Mouse (Mus musculus): Measurements from ENCODE around the gene Kank2. TPM values are rescaled to one million over a fixed set of nuclear protein-coding genes. Genes with fewer than 3 reads are reported as not detected.
"Not testable (repeated sequence)": the region's sequence is repeated elsewhere in the genome, so short reads cannot be mapped to it uniquely, and the experiment has no call there.

Kank2 gene
- polyA plus RNA-seq, 1 experiment: 15.4 TPM

DNA sequence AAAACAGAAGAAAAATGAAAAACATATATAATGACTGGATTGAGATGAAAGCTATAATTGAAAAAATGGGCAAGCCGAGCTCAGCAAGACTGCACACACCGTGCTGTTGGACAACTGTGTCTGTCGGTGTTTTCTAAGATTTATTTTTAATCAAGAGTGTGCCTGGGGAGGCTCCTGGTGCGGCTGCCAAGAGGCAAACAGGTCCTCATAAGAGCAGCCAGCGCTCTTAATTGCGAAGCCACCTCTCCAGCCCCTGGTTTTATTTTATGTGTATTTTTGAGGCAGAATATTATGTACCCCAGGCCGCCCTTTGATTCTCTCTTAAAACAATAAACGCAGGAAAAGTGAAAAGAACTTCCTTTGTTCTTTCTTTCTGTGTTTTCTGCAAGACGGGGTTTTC lies 10.3 kb downstream of the Kank2 start:
- WGBS: 88% methylated on average over 9 of the region's 9 CpGs
- Histone ChIP-seq H3K4me3 (ENCODE audit: extremely low read depth, insufficient read depth, insufficient read length) (no peak overlapping the region), H3K4me1 (ENCODE audit: control insufficient read depth, insufficient read depth, insufficient read length) (no peaks in the 10 kb centered on the region), H3K36me3 (ENCODE audit: control insufficient read depth, insufficient read depth, low read length) (no peaks in the 10 kb centered on the region), H3K27ac (ENCODE audit: insufficient read depth, low read length) (no peak overlapping the region), H3K27me3 (ENCODE audit: control insufficient read depth, insufficient read depth, low read length) (no peaks in the 10 kb centered on the region)
- DNase-seq (ENCODE audit: low read depth in 1 of 2, low spot score in 2 of 2): no peak
- TF ChIP-seq POLR2A (IDR thresholded peaks at IDR 0.05; ENCODE audit: low read depth, low read length) (no peak), CTCF (IDR thresholded peaks at IDR 0.05; ENCODE audit: extremely low read depth, insufficient read depth, insufficient read length, insufficient replicate concordance) (no peak)

DNA sequence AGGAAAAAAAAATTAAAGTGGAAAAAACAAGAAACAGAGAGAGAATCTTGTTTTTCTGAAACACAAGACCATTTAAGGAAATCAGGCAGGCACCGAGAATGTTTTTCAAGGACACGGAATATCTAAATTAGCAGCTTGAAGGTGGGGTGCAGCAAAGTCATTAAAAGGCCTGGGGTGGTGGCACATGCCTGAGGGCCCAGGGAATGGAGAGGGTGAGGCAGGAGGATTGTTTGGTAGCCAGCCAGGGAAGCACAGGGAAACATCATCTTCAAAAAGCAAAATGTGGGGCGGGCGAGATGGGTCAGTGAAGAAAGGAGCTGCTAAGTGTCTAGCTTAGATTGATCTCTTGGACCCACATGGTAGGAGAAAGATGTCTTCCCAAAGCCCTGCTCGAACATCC lies 10.9 kb downstream of the Kank2 start:
- 89% methylated on average over 5 of the region's 5 CpGs for WGBS
- Histone ChIP-seq H3K27me3 (ENCODE audit: control insufficient read depth, insufficient read depth, low read length) (no peaks in the 10 kb centered on the region), H3K27ac (ENCODE audit: insufficient read depth, low read length) (no peak overlapping the region)

DNA sequence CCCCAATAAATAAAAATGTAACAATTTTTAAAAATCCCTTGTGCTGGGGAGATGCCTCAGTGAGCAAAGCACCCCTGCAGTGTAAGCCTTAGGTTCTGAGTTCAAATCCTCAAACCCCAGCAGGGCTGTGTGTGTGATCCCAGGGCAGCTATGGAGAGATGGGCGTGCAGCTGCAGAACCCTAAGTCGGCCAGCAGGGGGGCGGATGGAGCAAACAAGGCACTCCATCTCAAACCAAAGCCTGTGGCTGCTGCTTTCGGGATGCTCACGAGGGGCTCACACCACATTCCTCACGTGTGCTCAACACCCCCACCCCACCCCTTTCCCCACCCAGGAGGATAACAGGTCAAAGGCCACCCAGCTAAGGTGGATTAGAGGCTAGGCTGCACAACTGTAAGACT lies 11.6 kb downstream of the Kank2 start:
- 15% methylated on average over 6 of the region's 6 CpGs for WGBS
- Histone ChIP-seq H3K4me3 (ENCODE audit: extremely low read depth, insufficient read depth, insufficient read length) (no peak overlapping the region), H3K36me3 (ENCODE audit: control insufficient read depth, insufficient read depth, low read length) (no peaks in the 10 kb centered on the region), H3K27me3 (ENCODE audit: control insufficient read depth, insufficient read depth, low read length) (no peaks in the 10 kb centered on the region), H3K27ac (ENCODE audit: insufficient read depth, low read length) (no peak overlapping the region), H3K4me1 (ENCODE audit: control insufficient read depth, insufficient read depth, insufficient read length) (no peaks in the 10 kb centered on the region)
- TF ChIP-seq POLR2A (IDR thresholded peaks at IDR 0.05; ENCODE audit: low read depth, low read length) (no peak), CTCF (IDR thresholded peaks at IDR 0.05; ENCODE audit: extremely low read depth, insufficient read depth, insufficient read length, insufficient replicate concordance) (peak; percentile 80)
- DNase-seq (ENCODE audit: low read depth in 1 of 2, low spot score in 2 of 2): peak in 1 of 2 experiments; percentile 53

More for the DNA sequence above, 10.9 kb downstream of the Kank2 start:
- Histone ChIP-seq H3K4me3 (ENCODE audit: extremely low read depth, insufficient read depth, insufficient read length) (no peak overlapping the region), H3K36me3 (ENCODE audit: control insufficient read depth, insufficient read depth, low read length) (no peaks in the 10 kb centered on the region), H3K4me1 (ENCODE audit: control insufficient read depth, insufficient read depth, insufficient read length) (no peaks in the 10 kb centered on the region)
- DNase-seq (ENCODE audit: low read depth in 1 of 2, low spot score in 2 of 2): no peak
- no peak for TF ChIP-seq POLR2A (IDR thresholded peaks at IDR 0.05; ENCODE audit: low read depth, low read length)
- no peak for TF ChIP-seq CTCF (IDR thresholded peaks at IDR 0.05; ENCODE audit: extremely low read depth, insufficient read depth, insufficient read length, insufficient replicate concordance)

DNA sequence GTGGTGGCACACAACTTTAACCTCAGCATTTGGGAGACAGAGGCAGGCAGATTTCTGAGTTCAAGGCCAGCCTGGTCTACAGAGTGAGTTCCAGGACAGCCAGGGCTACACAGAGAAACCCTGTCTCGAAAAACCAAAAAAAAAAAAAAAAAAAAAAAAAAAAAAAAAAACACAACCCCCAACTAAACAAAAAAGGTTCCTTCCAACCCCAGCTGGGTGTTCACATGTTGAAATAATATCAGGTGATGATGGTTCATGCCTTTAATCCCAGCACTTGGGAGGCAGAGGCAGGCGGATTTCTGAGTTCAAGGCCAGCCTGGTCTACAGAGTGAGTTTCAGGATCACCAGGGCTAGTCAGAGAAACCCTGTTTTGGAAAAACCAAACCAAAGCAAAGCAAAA lies 12.2 kb downstream of the Kank2 start:
- not testable (repeated sequence) for H3K27me3 ChIP-seq (ENCODE audit: control insufficient read depth, insufficient read depth, low read length); H3K4me3 ChIP-seq (ENCODE audit: extremely low read depth, insufficient read depth, insufficient read length); H3K4me1 ChIP-seq (ENCODE audit: control insufficient read depth, insufficient read depth, insufficient read length); H3K27ac ChIP-seq (ENCODE audit: insufficient read depth, low read length); DNase-seq (ENCODE audit: low read depth in 1 of 2, low spot score in 2 of 2); H3K36me3 ChIP-seq (ENCODE audit: control insufficient read depth, insufficient read depth, low read length)
- WGBS: 63% methylated on average over 2 of the region's 2 CpGs

DNA sequence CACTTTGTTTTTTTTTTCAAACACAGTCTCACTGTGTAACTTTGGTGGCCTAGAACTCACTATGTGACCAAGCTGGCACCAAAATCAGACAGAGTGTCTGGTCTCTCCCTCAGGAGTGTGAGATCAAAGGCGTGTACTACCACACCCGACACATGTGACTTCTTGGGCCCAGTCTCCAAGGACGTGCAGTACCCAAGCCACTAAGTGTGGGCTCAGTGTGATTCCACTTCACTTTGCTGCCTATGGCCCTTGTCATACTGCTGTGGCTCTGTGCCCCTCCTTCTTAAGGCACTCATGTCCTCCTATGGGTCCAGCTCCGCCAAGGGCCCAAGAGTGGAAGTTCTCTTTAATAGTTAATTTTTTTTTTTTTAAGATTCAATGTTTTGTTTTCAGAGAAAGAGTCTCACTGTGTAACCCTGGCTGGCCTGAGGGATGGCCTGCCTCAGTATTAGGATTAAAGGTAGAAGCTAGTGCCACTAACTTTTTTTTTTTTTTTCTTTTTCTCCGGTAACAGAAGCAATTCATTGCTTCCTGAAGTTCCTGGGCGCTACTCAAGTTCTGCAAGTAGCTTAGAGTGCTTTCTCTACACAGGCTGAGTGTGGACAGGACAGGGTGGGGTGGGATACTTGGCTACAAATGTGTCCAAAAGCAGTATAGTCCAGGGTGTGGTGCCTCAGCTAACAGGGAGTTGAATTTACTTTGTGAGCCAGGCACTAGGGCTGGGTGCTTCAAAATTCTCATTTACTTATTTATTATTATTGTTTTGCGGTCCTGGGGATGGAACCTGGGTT lies 13.8 kb downstream of the Kank2 start:
- DNase-seq (ENCODE audit: low read depth in 1 of 2, low spot score in 2 of 2): no peak
- TF ChIP-seq POLR2A (IDR thresholded peaks at IDR 0.05; ENCODE audit: low read depth, low read length) (no peak), CTCF (IDR thresholded peaks at IDR 0.05; ENCODE audit: extremely low read depth, insufficient read depth, insufficient read length, insufficient replicate concordance) (no peak)
- Histone ChIP-seq H3K27ac (ENCODE audit: insufficient read depth, low read length) (no peak overlapping the region), H3K4me1 (ENCODE audit: control insufficient read depth, insufficient read depth, insufficient read length) (no peaks in the 10 kb centered on the region), H3K4me3 (ENCODE audit: extremely low read depth, insufficient read depth, insufficient read length) (no peak overlapping the region), H3K36me3 (ENCODE audit: control insufficient read depth, insufficient read depth, low read length) (no peaks in the 10 kb centered on the region; the same call in 1 of the 2 replicates), H3K27me3 (ENCODE audit: control insufficient read depth, insufficient read depth, low read length) (no peaks in the 10 kb centered on the region)
- 80% methylated on average over 7 of the region's 7 CpGs for WGBS

DNA sequence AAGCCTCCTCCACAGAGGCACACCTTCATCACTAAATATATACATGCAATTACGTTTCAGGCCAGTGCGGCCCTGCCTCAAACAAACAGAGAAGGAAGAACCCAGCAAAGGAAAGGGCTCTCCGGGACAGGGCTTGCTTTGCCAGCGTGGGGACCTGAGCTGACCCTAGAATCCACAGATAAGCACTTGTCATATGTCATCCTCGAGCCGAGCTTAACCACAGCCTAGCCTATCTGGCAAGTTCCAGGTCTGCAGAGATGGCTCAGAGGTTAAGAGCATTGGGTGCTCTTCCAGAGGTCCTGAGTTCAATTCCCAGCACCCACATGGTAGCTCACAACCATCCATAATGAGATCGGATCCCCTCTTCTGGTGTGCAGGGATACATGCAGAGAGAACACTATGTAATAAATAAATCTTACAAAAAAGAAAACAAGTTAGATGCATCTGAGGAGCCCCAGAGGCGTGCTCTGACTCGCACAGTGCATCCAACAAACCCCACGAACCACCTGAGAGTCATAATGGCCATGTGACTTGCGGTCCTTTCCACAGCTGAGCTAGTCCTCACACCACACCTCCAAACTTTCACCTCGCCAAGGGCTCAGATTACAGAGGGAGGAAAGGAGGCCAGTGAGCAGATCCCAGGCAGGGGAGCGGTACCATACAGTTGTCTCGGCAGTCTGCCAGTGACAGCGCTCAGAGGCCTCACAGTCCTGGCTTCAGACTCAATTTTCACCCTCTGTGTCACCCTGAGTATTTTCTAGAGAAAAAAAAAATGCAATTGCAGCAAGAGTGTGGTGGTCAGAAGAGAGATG lies 16.7 kb downstream of the Kank2 start:
- Histone ChIP-seq H3K4me1 (ENCODE audit: control insufficient read depth, insufficient read depth, insufficient read length) (no peaks in the 10 kb centered on the region), H3K36me3 (ENCODE audit: control insufficient read depth, insufficient read depth, low read length) (no peaks in the 10 kb centered on the region; the same call in none of the 2 replicates), H3K27me3 (ENCODE audit: control insufficient read depth, insufficient read depth, low read length) (no peaks in the 10 kb centered on the region), H3K27ac (ENCODE audit: insufficient read depth, low read length) (no peak overlapping the region), H3K4me3 (ENCODE audit: extremely low read depth, insufficient read depth, insufficient read length) (no peak overlapping the region)
- DNase-seq (ENCODE audit: low read depth in 1 of 2, low spot score in 2 of 2): no peak
- TF ChIP-seq POLR2A (IDR thresholded peaks at IDR 0.05; ENCODE audit: low read depth, low read length) (no peak), CTCF (IDR thresholded peaks at IDR 0.05; ENCODE audit: extremely low read depth, insufficient read depth, insufficient read length, insufficient replicate concordance) (no peak)
- WGBS: 85% methylated on average over 15 of the region's 15 CpGs

DNA sequence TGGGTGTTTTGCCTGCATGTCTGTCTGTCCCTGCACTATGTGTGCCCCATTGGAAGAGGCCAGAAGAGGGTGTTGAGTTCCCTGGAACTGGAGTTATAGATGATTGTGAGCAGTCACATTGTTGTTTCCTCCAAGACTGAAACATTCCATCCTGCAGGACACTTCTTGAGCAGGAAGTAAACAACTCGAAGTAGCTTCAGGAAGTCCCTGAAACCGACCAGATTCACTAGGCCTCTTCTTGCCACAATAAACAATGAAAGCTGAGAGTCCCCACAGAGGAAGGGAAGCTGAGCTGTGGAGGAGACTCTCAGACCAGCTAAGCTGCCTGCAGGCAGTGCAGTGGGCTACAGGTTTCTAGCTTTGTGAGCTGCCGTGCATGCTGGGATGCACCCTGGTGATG lies 20.8 kb downstream of the Kank2 start:
- Histone ChIP-seq H3K36me3 (ENCODE audit: control insufficient read depth, insufficient read depth, low read length) (no peaks in the 10 kb centered on the region; the same call in none of the 2 replicates), H3K4me3 (ENCODE audit: extremely low read depth, insufficient read depth, insufficient read length) (no peak overlapping the region), H3K4me1 (ENCODE audit: control insufficient read depth, insufficient read depth, insufficient read length) (no peaks in the 10 kb centered on the region), H3K27me3 (ENCODE audit: control insufficient read depth, insufficient read depth, low read length) (no peaks in the 10 kb centered on the region), H3K27ac (ENCODE audit: insufficient read depth, low read length) (no peak overlapping the region)
- TF ChIP-seq POLR2A (IDR thresholded peaks at IDR 0.05; ENCODE audit: low read depth, low read length) (no peak), CTCF (IDR thresholded peaks at IDR 0.05; ENCODE audit: extremely low read depth, insufficient read depth, insufficient read length, insufficient replicate concordance) (no peak)
- WGBS: 82% methylated on average over 3 of the region's 3 CpGs
- DNase-seq (ENCODE audit: low read depth in 1 of 2, low spot score in 2 of 2): no peak
